Mouse (Mus musculus) liver, embryonic 13.5 days (tissue): Measurements from ENCODE around the gene Bzw1. TPM values are rescaled to one million over a fixed set of nuclear protein-coding genes. Genes with fewer than 3 reads are reported as not detected.

Experiments
- ATAC-seq: fragments of 200-750 bp; cut with Nextera tagmentation; 2 replicates; pipeline ENCODE4 v1.8.0; 2017; ENCODE audit warnings: low read depth, mild to moderate bottlenecking, moderate number of reproducible peaks, moderate library complexity
- DNase-seq: peaks from one replicate; pipeline ENCODE4 v3.0.0; 2022
- H3K27ac ChIP-seq: fragments of 300-500 bp; sonication (generic); 2 replicates; pipeline ENCODE4 v1.5.1; 2015; ENCODE audit warnings: moderate library complexity, mild to moderate bottlenecking, inconsistent platforms
- H3K27me3 ChIP-seq: fragments of 300-500 bp; sonication (generic); 2 replicates; pipeline ENCODE4 v1.6.1; 2015; ENCODE audit warnings: mild to moderate bottlenecking, inconsistent platforms
- H3K36me3 ChIP-seq: fragments of 300-500 bp; sonication (generic); 2 replicates; pipeline ENCODE4 v1.6.1; 2015; ENCODE audit warnings: mild to moderate bottlenecking, inconsistent platforms
- H3K4me1 ChIP-seq: fragments of 300-500 bp; sonication (generic); replicated peaks from 2 replicates; pipeline ENCODE4 v1.6.1; 2015; ENCODE audit warnings: inconsistent platforms
- H3K4me2 ChIP-seq: fragments of 300-500 bp; sonication (generic); 2 replicates; pipeline ENCODE4 v1.6.1; 2015; ENCODE audit warnings: inconsistent platforms, mild to moderate bottlenecking, moderate library complexity
- H3K4me3 ChIP-seq: fragments of 300-500 bp; sonication (generic); replicated peaks from 2 replicates; pipeline ENCODE4 v1.5.1; 2015; ENCODE audit warnings: mild to moderate bottlenecking, inconsistent platforms
- H3K9ac ChIP-seq: fragments of 300-500 bp; sonication (generic); 2 replicates; pipeline ENCODE4 v1.6.1; 2015; ENCODE audit warnings: mild to moderate bottlenecking, inconsistent platforms
- H3K9me3 ChIP-seq: fragments of 300-500 bp; sonication (generic); replicated peaks from 2 replicates; pipeline ENCODE4 v1.6.1; 2016; ENCODE audit warnings: inconsistent platforms
- WGBS: fragments of 180-500 bp; shearing (Covaris S2); methylation state at CpG from one replicate; pipeline ENCODE4 v1.1.7; 2015; ENCODE audit not compliant: insufficient replicate concordance; 5-methylcytosine and 5-hydroxymethylcytosine counted together
- polyA plus RNA-seq: library from polyadenylated mRNA; unstranded; fragments of >200 nt; fragmentation: Nextera tagmentation; extraction: Ambion mirVana; gene quantifications from 2 replicates; pipeline ENCODE4 v1.2.1, GENCODE M21; 2015

Bzw1 gene
- polyA plus RNA-seq, 1 experiment from 2014 or later, result 181 TPM

DNA sequence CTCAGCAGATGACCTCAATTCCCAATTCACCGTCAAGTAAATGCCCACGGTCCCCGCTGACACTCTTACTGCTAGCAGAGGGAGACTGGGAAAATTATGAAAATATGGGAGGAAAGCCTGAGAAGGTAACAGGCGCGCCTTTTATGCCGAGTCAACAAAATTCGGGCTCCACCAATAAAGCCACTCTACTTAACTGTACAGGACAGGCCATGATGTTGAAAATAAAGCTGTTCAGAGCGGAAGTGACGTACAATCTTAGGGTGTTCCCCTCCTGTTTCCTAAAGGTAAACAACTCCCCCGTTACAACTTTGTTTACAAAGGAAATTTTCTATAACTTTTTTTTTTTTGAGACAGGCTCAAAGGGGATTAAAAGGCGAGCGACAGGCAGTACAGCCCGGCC is 30.2 kb downstream of the Bzw1 start:
- H3K4me3 ChIP-seq, result peak overlapping the region; percentile 100
- peaks cover 39% of the 10 kb centered on the region for H3K36me3 ChIP-seq
- ATAC-seq (peak; percentile 73), DNase-seq (peak; percentile 41)
- H3K9me3 ChIP-seq, result no peaks in the 10 kb centered on the region
- no peaks in the 10 kb centered on the region for H3K27me3 ChIP-seq
- H3K27ac ChIP-seq, result peak overlapping the region; percentile 100
- 4% methylated on average over 13 of the region's 13 CpGs for WGBS
- peaks cover 39% of the 10 kb centered on the region for H3K4me1 ChIP-seq
- H3K4me2 ChIP-seq, result peak overlapping the region; percentile 83
- peak overlapping the region; percentile 100 for H3K9ac ChIP-seq

DNA sequence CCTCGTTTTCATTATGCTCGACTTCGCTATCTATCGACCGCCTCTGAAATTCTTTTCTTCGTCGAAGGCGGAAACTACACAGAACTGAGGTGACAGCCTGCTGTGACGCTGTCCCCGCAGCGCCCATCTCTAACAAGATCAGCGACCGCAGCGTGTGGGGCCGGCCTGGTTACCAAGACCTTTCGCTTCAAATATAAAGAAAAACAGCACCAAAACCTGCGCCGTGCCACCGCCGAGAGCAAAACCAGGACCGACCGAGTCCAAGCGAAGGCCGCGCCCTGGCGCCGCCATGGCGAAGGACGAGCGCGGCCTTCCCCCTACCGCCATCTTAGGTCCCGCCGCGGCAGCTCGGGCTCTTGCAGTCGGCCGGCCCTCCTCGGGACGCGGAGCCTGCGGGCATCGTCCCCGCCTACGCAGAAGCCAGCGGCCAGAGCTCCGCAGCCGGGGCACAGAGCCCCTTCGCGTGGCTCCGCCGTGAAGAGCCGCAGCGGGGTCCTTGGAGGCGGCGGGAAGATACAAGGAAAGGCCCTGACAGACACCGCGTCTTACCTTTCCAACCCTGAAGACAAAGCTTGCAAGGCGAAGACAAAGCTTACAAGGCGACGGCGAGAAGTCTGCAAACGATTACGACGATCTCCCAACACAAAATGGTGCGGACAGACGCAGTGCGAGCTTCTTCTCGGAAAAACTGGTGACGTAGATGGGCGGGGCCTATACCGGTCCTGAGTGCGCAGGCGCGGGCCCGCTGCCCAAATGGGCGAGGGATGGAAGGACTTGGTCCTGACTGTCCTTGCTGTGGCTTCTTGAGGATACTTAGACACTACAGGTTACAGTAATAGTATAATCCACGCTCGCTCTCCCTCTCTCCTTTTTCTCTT is 30.9 kb downstream of the Bzw1 start, which contains the start of gene Clk1:
Gene Clk1, minus strand, starts transcription at position 696 of the 878 bp plus-strand sequence.
- peak; percentile 88 for ATAC-seq

DNA sequence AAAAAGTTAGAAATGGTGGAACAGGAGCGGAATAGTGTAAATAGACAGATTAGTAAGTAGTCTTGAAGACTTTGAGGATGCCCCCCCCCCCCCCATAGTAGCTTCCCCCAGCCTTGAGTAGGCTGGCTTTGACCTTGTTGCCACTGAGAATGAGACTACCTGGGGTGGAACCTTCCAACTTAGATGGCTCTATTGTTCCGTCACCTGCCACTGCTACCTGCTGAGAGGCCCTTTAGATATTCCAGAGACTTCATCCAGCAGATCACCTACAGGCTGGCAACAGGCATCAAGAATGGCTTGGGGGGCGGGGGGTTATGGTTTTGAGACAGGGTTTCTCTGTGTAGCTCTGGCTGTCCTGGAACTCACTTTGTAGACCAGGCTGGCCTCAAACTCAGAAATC is 31.9 kb downstream of the Bzw1 start:
- no peak for DNase-seq
- peaks cover 22% of the 10 kb centered on the region for H3K36me3 ChIP-seq
- H3K9ac ChIP-seq, result peak overlapping the region; percentile 100; the same call in 1 of the 2 replicates
- H3K4me1 ChIP-seq, result peaks cover 34% of the 10 kb centered on the region
- H3K27ac ChIP-seq, result peak overlapping the region; percentile 100
- H3K9me3 ChIP-seq, result no peaks in the 10 kb centered on the region
- ATAC-seq, result no peak
- peak overlapping the region; percentile 60 for H3K4me2 ChIP-seq
- H3K4me3 ChIP-seq, result peak overlapping the region; percentile 100
- WGBS, result 74% methylated on average over 3 of the region's 3 CpGs
- H3K27me3 ChIP-seq, result no peaks in the 10 kb centered on the region

More for the DNA sequence above, 30.9 kb downstream of the Bzw1 start, which contains the start of gene Clk1:
- Histone ChIP-seq H3K4me3 (peak within 1 kb of the TSS; percentile 100), H3K4me2 (peak within 1 kb of the TSS; percentile 83), H3K9ac (peak within 1 kb of the TSS; percentile 100), H3K27ac (peak within 1 kb of the TSS; percentile 100), H3K27me3 (no peaks in the 10 kb centered on the region), H3K36me3 (peaks cover 31% of the 10 kb centered on the region), H3K4me1 (peaks cover 37% of the 10 kb centered on the region), H3K9me3 (no peaks in the 10 kb centered on the region)
- peak; percentile 93 for DNase-seq
- WGBS, result under 1% methylated on average over 79 of the region's 79 CpGs

DNA sequence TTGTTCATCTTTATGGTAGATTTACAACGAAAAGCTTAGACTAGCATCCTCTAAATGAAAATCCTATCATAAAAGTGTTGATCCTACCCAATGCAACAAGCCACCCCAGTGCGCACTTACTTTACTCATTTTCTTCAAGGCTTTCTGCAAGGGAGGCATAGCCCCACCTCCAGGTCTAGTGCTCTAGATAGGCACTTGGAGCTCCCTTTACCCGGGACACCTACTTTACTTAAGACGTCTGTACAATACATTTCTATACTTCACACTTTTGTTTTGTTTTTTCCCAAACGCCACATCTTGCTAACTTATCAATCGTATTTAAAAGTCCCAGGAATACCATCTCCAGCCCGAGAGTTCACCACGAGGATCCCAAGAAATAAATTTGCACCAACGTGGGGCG is 52.0 kb downstream of the Bzw1 start:
- peaks cover 35% of the 10 kb centered on the region for H3K36me3 ChIP-seq
- peak overlapping the region; percentile 87 for H3K27ac ChIP-seq
- DNase-seq, result no peak
- H3K27me3 ChIP-seq, result no peaks in the 10 kb centered on the region
- H3K4me2 ChIP-seq, result peak overlapping the region; percentile 88
- H3K9me3 ChIP-seq, result no peaks in the 10 kb centered on the region
- peaks cover 46% of the 10 kb centered on the region for H3K4me1 ChIP-seq
- ATAC-seq, result peak; percentile 31; the same call in 1 of the 2 replicates
- H3K9ac ChIP-seq, result peak overlapping the region; percentile 85
- 7% methylated on average over 10 of the region's 10 CpGs for WGBS
- peak overlapping the region; percentile 76 for H3K4me3 ChIP-seq

DNA sequence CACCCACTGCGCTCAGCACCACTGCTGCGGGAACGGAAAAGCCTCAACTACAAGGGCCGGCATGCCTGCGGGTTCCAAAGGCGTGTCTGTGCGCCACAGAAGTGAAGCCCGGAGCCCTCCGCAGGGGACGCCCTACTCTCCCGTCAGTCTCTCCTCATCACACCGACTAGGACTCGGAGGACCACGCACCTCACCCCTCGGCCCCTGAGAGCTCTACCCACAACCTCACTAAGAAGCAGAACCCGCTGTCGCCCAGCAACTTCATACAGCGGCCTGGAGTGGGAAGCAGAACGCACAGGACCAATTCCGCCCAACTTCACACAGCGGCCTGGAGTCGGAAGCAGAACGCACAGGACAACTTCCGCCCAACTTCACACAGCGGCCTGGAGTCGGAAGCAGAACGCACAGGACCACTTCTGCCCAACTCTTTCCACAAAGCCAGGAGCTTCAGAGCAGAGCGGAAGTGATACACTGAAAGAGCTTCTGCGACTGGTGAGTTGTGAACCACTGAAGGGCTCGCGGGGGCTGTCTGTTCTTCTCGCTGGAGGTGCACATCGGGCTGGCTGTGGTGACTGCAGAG is 52.5 kb downstream of the Bzw1 start, which contains the start of the genes Nif3l1 and Ppil3:
Gene Nif3l1, plus strand, starts transcription at position 9 of the 580 bp plus-strand sequence.
Gene Ppil3, minus strand, starts transcription at position 344 of the 580 bp plus-strand sequence.
- DNase-seq (peak; percentile 75), ATAC-seq (peak; percentile 93)
- Histone ChIP-seq H3K4me1 (peaks cover 46% of the 10 kb centered on the region), H3K4me2 (peak within 1 kb of the TSS; percentile 88), H3K36me3 (peaks cover 34% of the 10 kb centered on the region), H3K27ac (peak within 1 kb of the TSS; percentile 87), H3K4me3 (peak within 1 kb of the TSS; percentile 76), H3K9me3 (no peaks in the 10 kb centered on the region), H3K9ac (peak within 1 kb of the TSS; percentile 85), H3K27me3 (no peaks in the 10 kb centered on the region)
- WGBS, result 0% methylated on average over 33 of the region's 33 CpGs

DNA sequence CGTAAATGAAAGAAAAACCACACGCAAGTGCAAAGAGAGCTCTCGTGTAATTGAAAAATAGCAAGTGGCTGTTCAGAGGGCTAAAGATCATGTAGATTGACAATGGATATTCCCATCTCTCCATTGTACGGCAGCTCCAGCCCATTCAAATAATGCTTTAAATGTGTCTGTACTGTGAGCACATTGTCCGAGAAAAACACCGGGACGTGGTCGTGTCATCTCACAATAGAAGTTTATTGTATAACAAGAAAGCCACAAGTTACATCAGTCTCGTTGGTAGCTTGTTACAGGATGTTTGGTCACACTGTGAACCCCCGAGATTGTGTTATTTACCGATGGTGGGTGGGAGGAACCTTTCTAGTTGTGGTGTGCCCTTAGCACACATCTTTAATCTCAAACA is 53.2 kb downstream of the Bzw1 start:
- no peak for DNase-seq
- 6% methylated on average over 11 of the region's 11 CpGs for WGBS
- no peaks in the 10 kb centered on the region for H3K27me3 ChIP-seq

DNA sequence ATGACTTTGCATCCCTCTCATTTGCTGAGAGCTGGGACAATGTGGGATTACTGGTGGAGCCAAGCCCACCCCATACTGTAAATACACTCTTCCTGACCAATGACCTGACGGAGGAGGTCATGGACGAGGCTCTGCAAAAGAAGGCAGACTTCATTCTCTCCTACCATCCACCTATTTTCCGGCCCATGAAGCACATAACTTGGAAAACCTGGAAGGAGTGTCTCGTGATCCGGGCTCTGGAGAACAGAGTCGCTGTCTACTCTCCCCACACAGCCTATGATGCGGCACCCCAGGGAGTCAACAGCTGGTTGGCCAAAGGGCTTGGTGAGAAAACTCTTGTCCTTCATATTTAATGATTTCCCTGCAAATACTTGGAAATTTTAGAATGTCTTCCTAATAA is 55.1 kb downstream of the Bzw1 start:
- Histone ChIP-seq H3K27ac (no peak overlapping the region), H3K4me3 (no peak overlapping the region), H3K27me3 (no peaks in the 10 kb centered on the region), H3K4me1 (peaks cover 46% of the 10 kb centered on the region), H3K9ac (no peak overlapping the region), H3K9me3 (no peaks in the 10 kb centered on the region), H3K4me2 (no peak overlapping the region), H3K36me3 (peaks cover 42% of the 10 kb centered on the region)
- no peak for ATAC-seq
- DNase-seq, result no peak
- 86% methylated on average over 7 of the region's 7 CpGs for WGBS

More for the DNA sequence above, 53.2 kb downstream of the Bzw1 start:
- H3K4me1 ChIP-seq, result peaks cover 46% of the 10 kb centered on the region
- H3K27ac ChIP-seq, result peak overlapping the region; percentile 87
- peaks cover 37% of the 10 kb centered on the region for H3K36me3 ChIP-seq
- H3K4me3 ChIP-seq, result peak overlapping the region; percentile 76
- peak overlapping the region; percentile 85 for H3K9ac ChIP-seq
- no peak; the same call in 1 of the 2 replicates for ATAC-seq
- H3K4me2 ChIP-seq, result peak overlapping the region; percentile 88
- H3K9me3 ChIP-seq, result no peaks in the 10 kb centered on the region

DNA sequence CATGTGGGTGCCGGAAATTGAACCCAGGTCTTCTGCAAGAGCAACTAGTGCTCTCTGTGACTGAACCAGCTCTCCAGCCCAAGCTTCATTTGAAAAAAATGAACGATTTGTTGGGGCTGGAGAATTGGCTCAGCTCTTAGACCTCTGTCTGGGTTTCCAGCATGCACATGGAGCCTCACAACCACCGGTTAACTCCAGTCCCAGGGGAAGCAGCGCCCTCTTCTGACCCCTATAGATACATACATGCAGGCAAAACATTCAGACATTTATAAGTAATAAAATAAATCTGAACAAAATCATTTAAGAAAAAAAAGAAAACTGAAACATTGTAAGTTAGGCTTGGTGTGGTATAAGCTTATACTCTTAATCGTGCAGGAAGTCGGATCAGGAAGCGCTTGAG is 55.7 kb downstream of the Bzw1 start:
- Histone ChIP-seq H3K9me3 (no peaks in the 10 kb centered on the region), H3K9ac (no peak overlapping the region), H3K27ac (no peak overlapping the region), H3K36me3 (peaks cover 49% of the 10 kb centered on the region), H3K27me3 (no peaks in the 10 kb centered on the region), H3K4me3 (no peak overlapping the region), H3K4me2 (no peak overlapping the region), H3K4me1 (peaks cover 46% of the 10 kb centered on the region)
- WGBS, result 80% methylated on average over 7 of the region's 7 CpGs
- ATAC-seq (no peak), DNase-seq (no peak)

DNA sequence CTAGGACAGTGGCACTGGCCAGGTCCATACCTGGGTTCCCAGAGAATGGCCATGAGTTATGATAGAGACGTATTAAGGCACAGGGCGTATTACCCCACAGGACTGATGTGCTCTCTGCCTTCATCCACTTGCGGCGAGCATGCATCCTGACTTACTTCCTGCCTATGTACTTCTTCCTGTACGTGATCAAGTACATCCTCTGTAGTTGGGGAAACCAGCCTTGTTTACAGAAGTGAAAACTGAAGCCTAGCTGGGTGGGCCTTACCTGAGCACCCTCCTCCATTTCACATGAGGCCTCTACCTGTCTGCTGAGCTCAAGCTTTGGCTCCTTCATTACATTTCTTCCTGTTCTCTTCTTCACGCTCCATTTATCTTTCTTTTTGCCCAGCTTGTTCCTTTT is 61.6 kb downstream of the Bzw1 start:
- Histone ChIP-seq H3K36me3 (peaks cover 85% of the 10 kb centered on the region), H3K9me3 (no peaks in the 10 kb centered on the region), H3K4me1 (peaks cover 3% of the 10 kb centered on the region), H3K27me3 (no peaks in the 10 kb centered on the region), H3K27ac (no peak overlapping the region), H3K4me3 (no peak overlapping the region), H3K9ac (no peak overlapping the region), H3K4me2 (no peak overlapping the region)
- ATAC-seq (no peak), DNase-seq (no peak)
- WGBS, result 77% methylated on average over 6 of the region's 6 CpGs
